Mouse (Mus musculus) E14TG2a.4 (cell line): ENCODE data around the gene Plekhh1.

Source experiments
- H3K27me3 ChIP-seq: 2 replicates; pipeline ENCODE4 v1.6.1; 2014; ENCODE audit warnings: low read length, control low read depth; ENCODE audit not compliant: insufficient read depth
- H3K36me3 ChIP-seq: 2 replicates; pipeline ENCODE4 v1.6.1; 2014; ENCODE audit warnings: low read length, control low read depth; ENCODE audit not compliant: insufficient read depth
- H3K4me1 ChIP-seq: replicated peaks from 2 replicates; pipeline ENCODE4 v1.6.1; 2014; ENCODE audit warnings: low read depth, low read length, control low read depth
- H3K4me3 ChIP-seq: replicated peaks from 2 replicates; pipeline ENCODE4 v1.5.1; 2014; ENCODE audit warnings: mild to moderate bottlenecking, low read length
- H3K9me3 ChIP-seq: 2 replicates; pipeline ENCODE4 v1.6.1; 2014; ENCODE audit warnings: low read length, control low read depth
- CTCF ChIP-seq: conservative IDR thresholded peaks from 2 replicates; pipeline ENCODE4 v1.5.1; 2014; ENCODE audit warnings: low read length
- NANOG ChIP-seq: IDR thresholded peaks from 2 replicates; pipeline ENCODE4 v1.6.1; 2014; ENCODE audit warnings: borderline replicate concordance, low read length, mixed read lengths
- POU5F1 ChIP-seq: IDR thresholded peaks from 2 replicates; pipeline ENCODE4 v1.6.1; 2014; ENCODE audit warnings: low read length, borderline replicate concordance

The Plekhh1 gene

GRCm38 (mm10) chr12:78996711-78997110, 32.3 kb upstream of the Plekhh1 start:
- Histone ChIP-seq H3K27me3 (no peaks in the 10 kb centered on the region), H3K36me3 (no peaks in the 10 kb centered on the region), H3K4me3 (no peak overlapping the region), H3K4me1 (peaks cover 81% of the 10 kb centered on the region), H3K9me3 (no peaks in the 10 kb centered on the region)
- TF ChIP-seq POU5F1 (no peak), NANOG (peak; percentile 55; the same call in 1 of the 2 replicates)

- Histone ChIP-seq H3K36me3 (no peaks in the 10 kb centered on the region), H3K27me3 (peaks cover 43% of the 10 kb centered on the region)
- TF ChIP-seq NANOG, result no peak
- no peak for TF ChIP-seq POU5F1
- TF ChIP-seq CTCF, result no peak
Measured at GRCm38 (mm10) chr12:79002406-79002805, 26.6 kb upstream of the Plekhh1 start.

GRCm38 (mm10) chr12:79002978-79003377, 26.0 kb upstream of the Plekhh1 start:
- TF ChIP-seq CTCF, result no peak
- no peak for TF ChIP-seq NANOG
- TF ChIP-seq POU5F1, result no peak
- no peak overlapping the region for H3K4me3 ChIP-seq
- peaks cover 49% of the 10 kb centered on the region for H3K27me3 ChIP-seq
- H3K9me3 ChIP-seq, result no peaks in the 10 kb centered on the region
- peaks cover 46% of the 10 kb centered on the region for H3K4me1 ChIP-seq
- no peaks in the 10 kb centered on the region for H3K36me3 ChIP-seq

More at GRCm38 (mm10) chr12:79002406-79002805, 26.6 kb upstream of the Plekhh1 start:
- Histone ChIP-seq H3K4me3 (no peak overlapping the region), H3K9me3 (no peaks in the 10 kb centered on the region), H3K4me1 (peaks cover 47% of the 10 kb centered on the region)

GRCm38 (mm10) chr12:79005456-79005855, 23.5 kb upstream of the Plekhh1 start:
- Histone ChIP-seq H3K9me3 (no peaks in the 10 kb centered on the region), H3K4me1 (peaks cover 40% of the 10 kb centered on the region), H3K4me3 (no peak overlapping the region), H3K36me3 (no peaks in the 10 kb centered on the region), H3K27me3 (peaks cover 51% of the 10 kb centered on the region)
- TF ChIP-seq NANOG (no peak), CTCF (no peak), POU5F1 (no peak)

GRCm38 (mm10) chr12:79006076-79006475, 22.9 kb upstream of the Plekhh1 start:
- peak overlapping the region; percentile 96 for H3K4me3 ChIP-seq
- peaks cover 37% of the 10 kb centered on the region for H3K4me1 ChIP-seq
- no peaks in the 10 kb centered on the region for H3K9me3 ChIP-seq
- no peak for TF ChIP-seq NANOG
- H3K36me3 ChIP-seq, result no peaks in the 10 kb centered on the region
- peaks cover 51% of the 10 kb centered on the region for H3K27me3 ChIP-seq

- H3K4me1 ChIP-seq, result peaks cover 33% of the 10 kb centered on the region
- peak overlapping the region; percentile 96 for H3K4me3 ChIP-seq
- H3K9me3 ChIP-seq, result no peaks in the 10 kb centered on the region
- peaks cover 51% of the 10 kb centered on the region for H3K27me3 ChIP-seq
- H3K36me3 ChIP-seq, result no peaks in the 10 kb centered on the region
- TF ChIP-seq NANOG (no peak), CTCF (0 out of 2 replicates have a peak, but pooled peaks have one; percentile 5)
Measured at GRCm38 (mm10) chr12:79006478-79007125, 22.4 kb upstream of the Plekhh1 start.

DNA sequence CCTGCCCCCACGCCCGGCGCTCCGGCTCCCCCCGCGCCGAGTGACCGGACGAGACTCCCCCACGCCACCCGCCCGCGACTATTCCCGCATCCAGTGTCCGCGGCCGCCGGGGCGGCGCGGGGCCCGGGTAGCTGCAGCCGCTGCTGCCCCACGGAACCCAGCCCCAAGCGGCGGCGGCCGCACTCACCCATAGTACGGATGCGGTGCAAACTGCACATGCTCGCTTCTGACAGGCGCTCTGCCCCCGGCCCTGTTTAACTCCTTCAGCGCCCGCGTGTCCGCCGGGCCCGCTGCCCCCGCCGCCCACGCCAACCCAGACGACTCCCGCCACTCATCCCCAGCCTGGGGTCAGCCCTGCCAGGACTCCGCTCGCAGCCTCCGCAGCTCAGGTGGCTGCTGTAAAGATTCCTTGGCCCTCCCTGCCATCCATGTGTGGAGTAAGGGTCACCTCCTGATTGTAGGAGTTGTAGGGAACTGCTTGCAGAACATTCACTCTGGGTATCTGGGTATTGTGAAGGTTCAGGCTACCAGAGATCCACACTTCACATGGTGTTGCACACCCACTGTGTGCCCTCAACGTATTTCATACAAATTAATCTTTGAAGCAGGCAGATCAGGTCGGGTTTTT, 21.7 kb upstream of the Plekhh1 start, which contains the start of gene Tmem229b:
Gene Tmem229b, minus strand, starts transcription at position 502 of the 628 bp plus-strand sequence.
- H3K4me1 ChIP-seq, result peaks cover 29% of the 10 kb centered on the region
- H3K36me3 ChIP-seq, result no peaks in the 10 kb centered on the region
- no peaks in the 10 kb centered on the region for H3K9me3 ChIP-seq
- peak within 1 kb of the TSS; percentile 96 for H3K4me3 ChIP-seq
- no peak for TF ChIP-seq POU5F1
- TF ChIP-seq CTCF, result no peak
- no peak for TF ChIP-seq NANOG
- peaks cover 51% of the 10 kb centered on the region for H3K27me3 ChIP-seq

- Histone ChIP-seq H3K4me3 (no peak overlapping the region), H3K27me3 (peaks cover 25% of the 10 kb centered on the region), H3K9me3 (no peaks in the 10 kb centered on the region), H3K4me1 (peaks cover 60% of the 10 kb centered on the region), H3K36me3 (no peaks in the 10 kb centered on the region)
- no peak for TF ChIP-seq POU5F1
- TF ChIP-seq NANOG, result no peak
- no peak for TF ChIP-seq CTCF
Measured at GRCm38 (mm10) chr12:79010569-79010968, 18.4 kb upstream of the Plekhh1 start.

GRCm38 (mm10) chr12:79016109-79016508, 12.9 kb upstream of the Plekhh1 start:
- no peaks in the 10 kb centered on the region for H3K27me3 ChIP-seq
- TF ChIP-seq CTCF, result no peak
- TF ChIP-seq NANOG, result no peak
- TF ChIP-seq POU5F1, result no peak
- H3K4me3 ChIP-seq, result no peak overlapping the region
- H3K36me3 ChIP-seq, result no peaks in the 10 kb centered on the region
- no peaks in the 10 kb centered on the region for H3K9me3 ChIP-seq
- H3K4me1 ChIP-seq, result peaks cover 61% of the 10 kb centered on the region
